Mouse (Mus musculus) 3134 (cell line): Measurements from ENCODE around the gene Rpl41.

Experiments
- DNase-seq: peaks from one replicate; pipeline ENCODE4 v3.0.0-alpha.2; 2011; ENCODE audit warnings: low spot score; ENCODE audit not compliant: insufficient read length; ENCODE audit errors: extremely low read depth

Gene Rpl41

DNA sequence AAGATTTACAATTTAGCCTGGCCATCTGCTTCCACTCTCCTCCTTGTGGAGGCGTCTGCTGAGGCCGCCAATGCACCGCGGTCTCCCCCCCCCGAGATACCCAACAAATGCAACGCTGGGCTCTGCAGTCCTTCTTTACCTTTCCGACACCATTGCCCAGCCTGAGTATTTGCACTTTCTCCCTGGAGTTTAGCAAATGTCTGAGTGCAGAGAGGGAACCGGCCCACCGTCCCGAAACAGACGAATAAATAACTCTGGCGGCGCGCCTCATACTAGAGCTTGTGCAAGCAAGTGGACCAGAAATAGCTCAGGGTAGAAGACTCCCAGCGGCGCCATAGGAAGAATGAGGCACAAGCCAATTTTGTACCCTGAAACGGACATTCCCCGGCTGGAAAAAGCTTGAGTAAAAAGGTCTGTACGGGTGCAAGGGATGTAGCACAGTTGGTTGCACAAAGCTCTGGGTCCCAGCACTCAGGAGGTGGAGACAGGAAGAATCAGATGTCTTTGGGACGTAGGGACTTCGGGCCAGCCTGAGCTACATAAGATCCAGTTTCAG lies 49.9 kb downstream of the Rpl41 start:
- no peak for DNase-seq

DNA sequence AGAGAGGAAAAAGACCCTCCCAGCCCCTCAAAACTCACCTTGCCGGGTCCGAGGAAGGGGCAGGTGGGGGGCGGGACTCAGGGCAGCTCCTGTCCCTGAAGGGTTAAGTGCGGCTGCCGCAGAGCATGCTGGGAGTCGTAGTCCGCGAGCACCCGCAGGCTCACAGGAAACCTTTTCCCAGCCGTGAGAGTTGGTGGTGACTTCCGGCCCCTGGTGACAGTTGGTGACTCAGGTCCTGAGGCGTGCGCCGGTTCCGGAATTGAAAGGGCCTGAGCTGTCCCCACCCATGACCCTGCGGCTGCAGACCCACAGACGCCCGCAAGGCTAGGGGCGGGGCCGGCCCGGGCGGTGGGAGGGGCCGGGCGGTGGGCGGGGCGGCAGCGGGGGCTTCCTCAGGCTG lies 50.5 kb downstream of the Rpl41 start, which contains the start of gene Myl6b:
TSS of gene Myl6b (minus strand) at position 96 of the 400 bp plus-strand sequence.
- DNase-seq: peak; percentile 98
